Mouse (Mus musculus): ENCODE measurements at regions not wholly inside any gene's neighbourhood (a gene's known extent, or its start where the extent isn't known, plus 50 kb on each side); places are given as distances from the start of the nearest gene placed in this dataset.

DNA sequence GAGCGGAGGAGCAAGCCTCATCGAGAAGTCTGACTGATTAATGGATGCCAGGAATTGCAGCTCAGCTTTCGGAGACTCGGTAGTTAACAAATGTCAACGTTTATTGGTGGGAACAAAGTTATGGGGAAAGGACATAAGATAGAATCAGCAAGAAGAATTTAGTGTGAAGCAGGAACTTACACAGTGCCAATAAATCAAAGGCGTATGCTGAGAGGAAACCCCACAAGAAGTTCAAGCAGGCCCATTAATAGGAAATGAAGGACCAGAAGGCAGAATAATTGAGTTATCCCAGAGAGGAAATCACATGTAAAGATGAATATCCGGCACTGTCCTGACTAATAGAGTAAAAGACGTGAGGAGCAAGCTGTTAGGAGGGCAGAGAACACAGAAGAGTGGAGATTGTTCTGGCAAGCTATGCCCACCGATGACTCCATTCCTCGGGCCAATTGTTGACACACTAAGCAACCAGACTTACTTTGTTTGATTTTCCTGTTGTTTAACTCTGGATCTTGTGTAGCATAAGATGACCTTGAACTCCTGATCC, 293.4 kb upstream of the Pabpc6 start:
- no peak for TF ChIP-seq TCF12 (IDR thresholded peaks at IDR 0.05; ENCODE audit: low read depth, low read length)
- no peak for TF ChIP-seq GATA1 (IDR thresholded peaks at IDR 0.05; ENCODE audit: low read depth, low read length)
- TF ChIP-seq POLR2A (IDR thresholded peaks at IDR 0.05; ENCODE audit: control insufficient read depth in 1 of 2, insufficient read depth in 1 of 2, low read depth in 1 of 2, low read length in 2 of 2, poor library complexity in 1 of 2) = no peak
- TF ChIP-seq CTCF (IDR thresholded peaks at IDR 0.05 in 2 of 3, conservative IDR thresholded peaks at IDR 0.05 in 1 of 3; ENCODE audit: control insufficient read depth in 1 of 3, insufficient read depth in 1 of 3, low read depth in 2 of 3, low read length in 3 of 3, poor library complexity in 1 of 3, severe bottlenecking in 1 of 3) = no peak
- TF ChIP-seq ELF1 (IDR thresholded peaks at IDR 0.05; ENCODE audit: low read depth, low read length) = no peak
- no peak for TF ChIP-seq MXI1 (IDR thresholded peaks at IDR 0.05; ENCODE audit: low read depth, low read length)
- TF ChIP-seq ETS1 (IDR thresholded peaks at IDR 0.05; ENCODE audit: low read depth, low read length) = no peak
- TF ChIP-seq CHD1 (IDR thresholded peaks at IDR 0.05; ENCODE audit: low read depth, low read length) = no peak
- no peak for TF ChIP-seq ZKSCAN1 (IDR thresholded peaks at IDR 0.05; ENCODE audit: low read depth, low read length)
- TF ChIP-seq UBTF (IDR thresholded peaks at IDR 0.05; ENCODE audit: borderline replicate concordance, insufficient read depth, low read depth, low read length) = no peak
